In the genomic region with DNA sequence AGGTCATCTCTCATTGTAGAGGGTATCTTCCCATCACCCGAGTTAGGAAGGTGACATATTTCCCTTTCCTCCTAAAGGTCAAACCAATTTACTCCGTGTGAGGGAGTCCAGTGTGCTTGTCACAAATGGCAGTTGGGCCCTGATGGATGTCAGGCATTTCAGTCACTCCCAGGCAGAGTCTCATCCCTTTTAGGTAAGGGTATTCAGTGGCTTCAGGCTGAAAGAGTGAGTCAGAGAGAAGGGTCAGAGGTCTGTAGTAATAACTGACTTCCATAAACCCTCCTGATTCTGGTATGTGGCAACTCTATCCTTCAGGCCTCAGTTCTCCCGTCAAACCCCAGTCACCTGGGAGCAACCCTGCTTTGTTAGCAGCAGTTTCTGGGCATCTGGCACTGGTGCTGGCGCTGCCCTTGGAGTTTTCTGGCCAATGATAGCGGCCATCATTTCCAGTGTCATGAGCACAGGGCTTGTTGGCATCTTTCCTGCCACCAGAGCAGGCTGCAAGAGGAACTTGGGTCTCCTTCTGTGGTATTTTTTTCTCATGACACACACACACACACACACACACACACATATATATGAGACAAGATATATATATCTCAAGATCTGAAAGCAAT, we compare ENCODE assay signal across 19 mouse cellular contexts.
DNase-seq lines count a peak whose midpoint lies in the region; ATAC-seq and TF ChIP-seq lines count a peak whose summit lies in the region.
"Had no signal": no experiment of that assay in that cellular context is flagged by ENCODE, and none has a peak within 500 bp of the region (broad histone marks: within the 10 kb centered on the region; RNA-seq: fewer than 3 reads in every experiment).

No protein-coding gene starts in this region.

- H3K4me1 ChIP-seq in kidney, adult 2 months (ENCODE audit: control insufficient read depth, insufficient read depth, low read length) = peaks cover 9% of the 10 kb centered on the region; the same call in 1 of the 2 replicates
- H3K4me1 ChIP-seq in MEL (ENCODE audit: control insufficient read depth in 1 of 2, insufficient read depth in 2 of 2, low read length in 2 of 2) = no peaks in the 10 kb centered on the region
- no peaks in the 10 kb centered on the region for H3K4me1 ChIP-seq in midbrain, embryonic 14.5 days (ENCODE audit: control insufficient read depth, insufficient read depth, low read length)

- peak; percentile 54 for DNase-seq in adrenal gland, postnatal 10 days
- no peak for DNase-seq in adrenal gland, adult 8-10 months
- DNase-seq in kidney, adult 2 months = peak; percentile 4
- DNase-seq in kidney, adult 9 months = no peak
- DNase-seq in MEL (ENCODE audit: low read depth, low spot score) = no peak
- peak; percentile 79 for DNase-seq in cerebellum, adult 9-11 months
- no peak for DNase-seq in lung, postnatal 14 days
- DNase-seq in midbrain, embryonic 14.5 days = no peak
- DNase-seq: forebrain, postnatal 0 days; gastrocnemius, postnatal 14 days; liver; lung, embryonic 14.5 days; thymus, adult 18-20 months had no signal

- no peak for TF ChIP-seq POLR2A in kidney, adult 2 months (IDR thresholded peaks at IDR 0.05; ENCODE audit: low read depth, low read length)
- no peak for TF ChIP-seq POLR2A in MEL (IDR thresholded peaks at IDR 0.05; ENCODE audit: control insufficient read depth in 1 of 2, insufficient read depth in 1 of 2, low read depth in 1 of 2, low read length in 2 of 2, poor library complexity in 1 of 2)

- H3K4me3 ChIP-seq in kidney, adult 2 months (ENCODE audit: insufficient read depth, low read depth, low read length) = no peak overlapping the region
- no peak overlapping the region for H3K4me3 ChIP-seq in MEL (ENCODE audit: control insufficient read depth in 1 of 2, insufficient read depth in 1 of 2, low read depth in 2 of 2, low read length in 2 of 2)
- H3K4me3 ChIP-seq in midbrain, embryonic 14.5 days (replicated peaks; ENCODE audit: low read depth, low read length) = no peak overlapping the region
- H3K4me3 ChIP-seq: heart, embryonic 13.5 days; hindbrain, embryonic 10.5 days; megakaryocyte, embryonic 14.5 days; neural tube, embryonic 13.5 days had no signal

- H3K9ac ChIP-seq in MEL (ENCODE audit: control insufficient read depth, low read depth, low read length, poor library complexity, severe bottlenecking) = no peak overlapping the region
- no peak overlapping the region for H3K9ac ChIP-seq in midbrain, embryonic 14.5 days (replicated peaks; ENCODE audit: low read length)
- H3K9ac ChIP-seq: forebrain, postnatal 0 days; heart, embryonic 13.5 days; lung, embryonic 14.5 days; neural tube, embryonic 13.5 days had no signal

- no peak for TF ChIP-seq RAD21 in MEL (IDR thresholded peaks at IDR 0.05; ENCODE audit: low read depth, low read length)

- no peaks in the 10 kb centered on the region for H3K9me3 ChIP-seq in MEL (replicated peaks; ENCODE audit: insufficient read depth, low read length)
- no peaks in the 10 kb centered on the region for H3K9me3 ChIP-seq in midbrain, embryonic 14.5 days (ENCODE audit: control insufficient read depth, low read length)
- H3K9me3 ChIP-seq: heart, embryonic 13.5 days; hindbrain, embryonic 10.5 days; megakaryocyte, embryonic 14.5 days; neural tube, embryonic 13.5 days had no signal

- TF ChIP-seq CTCF in kidney, adult 2 months (conservative IDR thresholded peaks at IDR 0.05; ENCODE audit: insufficient read depth, insufficient read length, low read depth, low read length) = no peak
- no peak for TF ChIP-seq CTCF in MEL (IDR thresholded peaks at IDR 0.05 in 2 of 3, conservative IDR thresholded peaks at IDR 0.05 in 1 of 3; ENCODE audit: control insufficient read depth in 1 of 3, insufficient read depth in 1 of 3, low read depth in 2 of 3, low read length in 3 of 3, poor library complexity in 1 of 3, severe bottlenecking in 1 of 3)

- WGBS in kidney, adult 2 months = 48% methylated on average over 5 of the region's 5 CpGs
- WGBS in midbrain, embryonic 14.5 days = 83% methylated on average over 5 of the region's 5 CpGs

- no peaks in the 10 kb centered on the region for H3K36me3 ChIP-seq in kidney, adult 2 months (ENCODE audit: control insufficient read depth, insufficient read depth, low read length)
- no peaks in the 10 kb centered on the region for H3K36me3 ChIP-seq in MEL (ENCODE audit: control insufficient read depth in 1 of 2, insufficient read depth in 2 of 2, low read length in 2 of 2)
- no peaks in the 10 kb centered on the region for H3K36me3 ChIP-seq in midbrain, embryonic 14.5 days (ENCODE audit: control insufficient read depth, insufficient read depth, low read length)
- H3K36me3 ChIP-seq: heart, embryonic 13.5 days; hindbrain, embryonic 10.5 days; neural tube, embryonic 13.5 days had no signal

- ATAC-seq in midbrain, embryonic 14.5 days (ENCODE audit: low FRiP score, low TSS enrichment) = no peak
- ATAC-seq: forebrain, postnatal 0 days; intestine, embryonic 16.5 days; Patski had no signal

- no peak for TF ChIP-seq EP300 in MEL (IDR thresholded peaks at IDR 0.05; ENCODE audit: low read depth in 1 of 2, low read length in 2 of 2)

- no peak overlapping the region for H3K27ac ChIP-seq in kidney, adult 2 months (ENCODE audit: insufficient read depth, low read depth, low read length)
- H3K27ac ChIP-seq in MEL (ENCODE audit: control insufficient read depth, low read depth, low read length) = no peak overlapping the region
- no peak overlapping the region for H3K27ac ChIP-seq in midbrain, embryonic 14.5 days (replicated peaks; ENCODE audit: low read depth, low read length)
- H3K27ac ChIP-seq: heart, embryonic 13.5 days; hindbrain, embryonic 10.5 days; neural tube, embryonic 13.5 days had no signal

- no peak overlapping the region for H3K4me2 ChIP-seq in midbrain, embryonic 14.5 days (ENCODE audit: low read length)
- H3K4me2 ChIP-seq: heart, embryonic 13.5 days; lung, embryonic 14.5 days; neural tube, embryonic 13.5 days had no signal

- no peaks in the 10 kb centered on the region for H3K79me2 ChIP-seq in MEL (ENCODE audit: control insufficient read depth, insufficient read depth, low read length, poor library complexity)

- H3K27me3 ChIP-seq in kidney, adult 2 months (replicated peaks; ENCODE audit: control insufficient read depth, insufficient read depth, low read length) = no peaks in the 10 kb centered on the region
- no peaks in the 10 kb centered on the region for H3K27me3 ChIP-seq in MEL (ENCODE audit: control insufficient read depth in 1 of 2, insufficient read depth in 2 of 2, low read length in 2 of 2)
- no peaks in the 10 kb centered on the region for H3K27me3 ChIP-seq in midbrain, embryonic 14.5 days (ENCODE audit: control insufficient read depth, insufficient read depth, low read length)
- H3K27me3 ChIP-seq: neural tube, embryonic 13.5 days had no signal

TF ChIP-seq in MEL, 35 proteins besides CTCF, POLR2A, EP300 and RAD21:
- TF ChIP-seq ZNF384 (IDR thresholded peaks at IDR 0.05; ENCODE audit: low read depth, low read length) (0 out of 2 replicates have a peak, but pooled peaks have one; percentile 10), MYB (IDR thresholded peaks at IDR 0.05; ENCODE audit: low read depth, low read length) (no peak)

Comparison
In these comparisons a context has a peak if more than half of its experiments do, and no peak if none do; other contexts are left out.
1. DNase-seq: peak in adrenal gland, postnatal 10 days (single experiment), kidney, adult 2 months (single experiment) and cerebellum, adult 9-11 months (single experiment); none in adrenal gland, adult 8-10 months (single experiment), kidney, adult 9 months (single experiment), MEL (single experiment), lung, postnatal 14 days (single experiment) and midbrain, embryonic 14.5 days (single experiment).